Mouse (Mus musculus): Measurements from ENCODE around the gene Sulf2. TPM values are rescaled to one million over a fixed set of nuclear protein-coding genes. Genes with fewer than 3 reads are reported as not detected.

Sulf2 gene
- total RNA-seq, 2 experiments from 2014 or later: 50.8 to 108 TPM

GRCm38 (mm10) chr2:166027834-166028233, 127.6 kb downstream of the Sulf2 start:
- no peak for DNase-seq (ENCODE audit: low spot score in 2 of 2)

DNA sequence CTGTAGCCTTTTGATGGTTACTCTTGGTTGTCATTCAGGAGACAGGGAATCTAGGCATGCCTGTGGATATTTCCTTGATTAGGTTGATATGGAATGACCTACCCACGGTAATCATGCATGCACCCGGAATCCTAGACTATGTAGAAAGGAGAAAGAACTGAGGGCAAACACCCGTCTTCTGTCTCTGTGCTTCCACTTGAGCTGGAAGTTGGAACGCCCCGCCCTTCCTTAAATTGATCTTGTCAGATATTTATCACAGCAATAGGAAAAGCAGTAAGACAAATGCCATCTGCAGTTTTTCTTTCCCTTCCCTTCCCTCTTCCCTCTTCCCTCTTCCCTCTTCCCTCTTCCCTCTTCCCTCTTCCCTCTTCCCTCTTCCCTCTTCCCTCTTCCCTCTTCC, 129.5 kb downstream of the Sulf2 start:
- no peak for DNase-seq (ENCODE audit: low spot score in 2 of 2)

DNA sequence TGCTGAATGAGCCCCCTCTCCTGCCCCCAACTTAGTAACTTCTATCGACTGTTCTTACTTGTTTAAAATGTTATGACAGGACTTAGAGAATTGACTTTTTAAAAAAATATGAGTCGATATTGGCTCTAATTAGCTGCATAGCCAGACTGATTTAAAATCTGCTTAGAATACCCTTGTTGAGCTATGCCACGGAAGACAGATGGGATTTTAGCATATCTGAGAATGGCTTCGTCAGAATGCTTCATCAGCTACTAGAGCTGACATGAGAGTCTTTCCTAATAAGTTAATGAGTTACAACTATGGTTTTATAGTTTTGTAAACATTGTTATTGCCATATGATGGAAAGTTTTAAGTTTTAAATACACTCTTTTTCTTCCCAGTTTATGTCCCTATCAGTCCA, 130.8 kb downstream of the Sulf2 start:
- DNase-seq (ENCODE audit: low spot score in 2 of 2): no peak

DNA sequence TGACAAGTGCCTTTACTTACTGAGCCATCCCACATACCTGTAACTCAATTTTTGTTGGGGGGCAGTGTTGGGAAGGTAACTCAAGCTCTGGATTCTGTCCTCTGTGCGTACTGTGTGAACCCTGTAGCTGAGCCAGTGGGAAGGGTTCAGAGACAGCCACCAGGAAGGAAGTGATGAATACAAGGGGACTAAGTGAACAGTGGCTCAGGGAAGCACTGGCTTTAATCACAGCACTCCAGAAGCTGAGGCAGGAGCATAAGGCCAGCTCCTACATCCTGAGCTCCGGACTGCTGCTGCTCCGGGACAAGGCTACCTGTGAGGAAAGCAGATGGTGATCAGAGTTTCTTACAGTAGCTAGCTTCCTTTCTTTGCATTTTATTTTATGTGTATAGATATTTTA, 131.4 kb downstream of the Sulf2 start:
- DNase-seq (ENCODE audit: low spot score in 2 of 2): no peak

Other genes starting within 250 kb of the Sulf2 start
- 10 to 100 TPM; 32.1 to 35.9 TPM for gene Ncoa3, start 163.0 kb downstream of the Sulf2 start, total RNA-seq (2021)